Comparison of ENCODE assay signal across 14 mouse cellular contexts in genomic region chr12:15319647-15320046, GRCm38 (mm10).
"Had no signal": no experiment of that assay in that cellular context is flagged by ENCODE, and none has a peak within 500 bp of the region (broad histone marks: within the 10 kb centered on the region; RNA-seq: fewer than 3 reads in every experiment).

No protein-coding gene starts in this region.

- DNase-seq: kidney, adult 8-10 months; kidney, postnatal 25 days; liver; lung, adult 18-20 months; right cerebral cortex, adult 18-20 months; spleen, adult 18-20 months; thymus, adult 18-20 months; thymus, postnatal 14 days had no signal

- H3K9me3 ChIP-seq: limb, embryonic 12.5 days; midbrain, embryonic 12.5 days had no signal

- ATAC-seq: inflammation-experienced regulatory T-cells, adult 6 months; midbrain, embryonic 16.5 days had no signal

- H3K27ac ChIP-seq: left cerebral cortex, adult 2 months; limb, embryonic 12.5 days; liver, embryonic 14.5 days; midbrain, embryonic 12.5 days had no signal

- H3K36me3 ChIP-seq: limb, embryonic 12.5 days; midbrain, embryonic 12.5 days had no signal

- H3K4me3 ChIP-seq: left cerebral cortex, adult 2 months; limb, embryonic 12.5 days; midbrain, embryonic 12.5 days had no signal

- H3K27me3 ChIP-seq: limb, embryonic 12.5 days; midbrain, embryonic 12.5 days had no signal

- H3K9ac ChIP-seq: limb, embryonic 12.5 days; liver, embryonic 14.5 days; midbrain, embryonic 12.5 days had no signal

- H3K4me2 ChIP-seq: limb, embryonic 12.5 days; midbrain, embryonic 12.5 days had no signal

- H3K4me1 ChIP-seq: limb, embryonic 12.5 days; midbrain, embryonic 12.5 days had no signal
